Mouse (Mus musculus) CH12.LX (cell line): ENCODE data around the gene Hils1.

ENCODE experiments used
- CHD2 ChIP-seq: IDR thresholded peaks from 2 replicates; pipeline ENCODE4 v1.6.1; 2011; ENCODE audit warnings: low read length, improper control_type of control experiment
- CTCF ChIP-seq, 2 experiments: IDR thresholded peaks in 1 of 2; conservative IDR thresholded peaks in 1 of 2; 2 replicates each; pipeline ENCODE4 v1.5.1; 2011 to 2012; ENCODE audit warnings: low read depth in 2 of 2, low read length in 2 of 2, improper control_type of control experiment in 1 of 2, inconsistent platforms in 1 of 2, mild to moderate bottlenecking in 1 of 2, moderate library complexity in 1 of 2
- EP300 ChIP-seq: IDR thresholded peaks from 2 replicates; pipeline ENCODE4 v1.6.1; 2011; ENCODE audit warnings: low read length, improper control_type of control experiment
- KAT2A ChIP-seq: IDR thresholded peaks from 2 replicates; pipeline ENCODE4 v1.6.1; 2012; ENCODE audit warnings: low read length, improper control_type of control experiment, inconsistent platforms; ENCODE audit not compliant: insufficient replicate concordance
- MXI1 ChIP-seq: IDR thresholded peaks from 2 replicates; pipeline ENCODE4 v1.6.1; 2011; ENCODE audit warnings: mild to moderate bottlenecking, low read depth, low read length, improper control_type of control experiment
- POLR2A ChIP-seq: IDR thresholded peaks from 2 replicates; pipeline ENCODE4 v1.6.1; 2011; ENCODE audit warnings: low read depth, mild to moderate bottlenecking, improper control_type of control experiment, low read length
- SMC3 ChIP-seq: IDR thresholded peaks from 2 replicates; pipeline ENCODE4 v1.6.1; 2011; ENCODE audit warnings: low read depth, low read length, improper control_type of control experiment
- TCF12 ChIP-seq: IDR thresholded peaks from 2 replicates; pipeline ENCODE4 v1.6.1; 2014; ENCODE audit warnings: low read depth, mild to moderate bottlenecking, inconsistent platforms, low read length, improper control_type of control experiment
- UBTF ChIP-seq: IDR thresholded peaks from 2 replicates; pipeline ENCODE4 v1.6.1; 2012; ENCODE audit warnings: low read depth, mild to moderate bottlenecking, inconsistent platforms, low read length, improper control_type of control experiment, moderate library complexity
- USF1 ChIP-seq: IDR thresholded peaks from 2 replicates; pipeline ENCODE4 v1.6.1; 2014; ENCODE audit warnings: low read depth, mild to moderate bottlenecking, inconsistent platforms, low read length, improper control_type of control experiment
- ZC3H11A ChIP-seq: IDR thresholded peaks from 2 replicates; pipeline ENCODE4 v1.6.1; 2012; ENCODE audit warnings: low read depth, mild to moderate bottlenecking, inconsistent platforms, low read length, improper control_type of control experiment
- ZKSCAN1 ChIP-seq: IDR thresholded peaks from 2 replicates; pipeline ENCODE4 v1.6.1; 2012; ENCODE audit warnings: low read depth, inconsistent platforms, low read length, improper control_type of control experiment, borderline replicate concordance

DNA sequence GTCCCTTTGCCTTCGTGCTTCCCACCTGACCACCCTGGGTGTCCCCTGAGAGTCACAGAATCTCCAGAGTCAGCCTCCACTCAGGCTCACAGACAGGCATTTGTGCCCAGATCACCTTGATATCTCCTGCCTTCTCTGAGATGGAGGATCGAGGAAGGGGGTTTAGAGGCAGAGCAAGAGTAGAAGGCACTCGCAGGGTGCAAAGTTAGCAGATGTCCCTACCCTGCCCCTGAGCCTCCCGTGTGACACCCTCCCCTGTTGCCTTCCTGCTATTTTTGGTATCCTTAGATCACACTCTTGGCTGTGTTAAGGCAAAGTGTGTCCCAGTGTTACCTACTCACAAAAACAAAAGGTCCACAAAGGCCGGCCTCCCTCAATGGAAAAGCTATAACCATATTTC, 8.8 kb downstream of the Hils1 start, which contains the start of gene Sgca:
- TF ChIP-seq CTCF (conservative IDR thresholded peaks at IDR 0.05 in 1 of 2, IDR thresholded peaks at IDR 0.05 in 1 of 2; ENCODE audit: low read depth in 2 of 2, low read length in 2 of 2) (no peak), MXI1 (no peak), EP300 (no peak), TCF12 (no peak), KAT2A (no peak), SMC3 (no peak), ZKSCAN1 (no peak), POLR2A (no peak), ZC3H11A (no peak), UBTF (no peak), CHD2 (no peak), USF1 (no peak)
